Mouse (Mus musculus): ENCODE data around the gene Crip1.

DNA sequence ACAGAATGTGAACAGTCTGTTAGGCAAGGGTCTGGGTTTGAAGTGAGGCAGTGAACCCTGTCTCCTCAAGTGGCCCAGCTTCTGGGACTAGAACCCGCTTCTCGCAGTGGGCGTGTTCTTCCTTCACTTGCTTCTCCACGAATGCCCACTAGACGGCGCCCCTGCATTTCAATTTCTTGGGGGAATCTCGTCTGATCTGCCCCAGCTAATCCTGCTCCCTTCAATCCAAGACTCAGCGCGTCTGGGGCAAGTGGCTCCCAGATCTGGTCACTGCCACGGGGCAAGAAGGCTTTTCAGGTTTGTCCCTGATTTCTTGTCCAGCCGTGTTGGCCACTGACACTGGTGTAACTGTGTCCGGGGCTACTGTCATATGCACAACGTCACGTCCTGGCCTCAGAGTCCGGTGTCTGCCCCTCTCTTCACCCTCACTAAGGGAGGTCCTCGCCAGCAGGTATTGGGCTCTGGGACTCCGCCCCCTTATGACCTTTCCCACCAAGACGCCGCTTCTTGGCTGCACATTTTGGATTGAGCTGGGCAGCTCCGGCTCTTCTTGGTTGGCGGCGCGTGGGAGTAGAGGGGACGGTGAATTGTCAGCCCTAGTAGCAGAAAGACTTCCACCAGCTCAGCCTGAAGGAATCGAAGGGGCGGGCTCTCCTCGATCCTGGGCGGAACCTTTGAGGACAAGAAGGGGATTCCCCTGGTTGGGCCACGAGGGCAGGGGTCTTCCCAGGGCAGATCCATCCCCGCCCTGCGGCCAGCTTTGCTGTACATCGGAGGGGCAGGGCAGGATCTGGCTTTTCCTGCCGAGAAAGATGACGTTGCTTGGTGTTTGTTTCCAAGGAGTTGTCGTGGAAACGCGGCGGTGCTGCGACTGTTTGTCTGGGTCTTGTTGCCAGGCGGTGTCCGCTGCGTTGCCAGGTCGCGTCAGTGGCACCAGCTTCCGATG lies at the start of gene Crip1:
- TF ChIP-seq POLR2A (IDR thresholded peaks at IDR 0.05; ENCODE audit: borderline replicate concordance, insufficient read depth, low read length) (no peak), CTCF (IDR thresholded peaks at IDR 0.05; ENCODE audit: borderline replicate concordance, insufficient read depth, low read depth, low read length) (peak; percentile 76)
